In genomic region chr1:183344886-183345816, GRCm38 (mm10) we compare ENCODE assay signal across 8 mouse cellular contexts. TPM values are rescaled to one million over a fixed set of nuclear protein-coding genes. Genes with fewer than 3 reads are reported as not detected.
A peak's percentile ranks its signal among the peaks of the same experiment; 100 is the strongest.
DNase-seq lines count a peak whose midpoint lies in the region.

No protein-coding gene starts in this region.

- H3K4me1 ChIP-seq in megakaryocyte, embryonic 14.5 days, result peaks cover 49% of the 10 kb centered on the region

- peaks cover 52% of the 10 kb centered on the region for H3K36me3 ChIP-seq in megakaryocyte, embryonic 14.5 days (replicated peaks; ENCODE audit: low read length)

- peak overlapping the region; percentile 99 for H3K4me3 ChIP-seq in megakaryocyte, embryonic 14.5 days (replicated peaks)

- H3K9me3 ChIP-seq in megakaryocyte, embryonic 14.5 days, result no peaks in the 10 kb centered on the region

- DNase-seq in adrenal gland, adult (ENCODE audit: inconsistent age in 2 of 2, low spot score in 1 of 2), result peak; percentile 90 to 95
- DNase-seq in embryo, embryonic 10 days (ENCODE audit: low spot score), result peak; percentile 91
- DNase-seq in gastrocnemius, postnatal 10 days, result peak; percentile 85
- peak; percentile 97 for DNase-seq in induced T-regulatory cell, adult 2 months (ENCODE audit: low read depth)
- peak; percentile 19 to 81 for DNase-seq in left cerebral cortex, adult 9 months (ENCODE audit: low spot score in 2 of 2)
- DNase-seq in right cerebral cortex, adult 2 months (ENCODE audit: low spot score in 2 of 2), result peak; percentile 88 to 90
- peak; percentile 55 for DNase-seq in urinary bladder, postnatal 10 days (ENCODE audit: low spot score)

- H3K27me3 ChIP-seq in megakaryocyte, embryonic 14.5 days (replicated peaks), result no peaks in the 10 kb centered on the region

RNA-seq across cellular contexts. Expression of gene Mia3, which starts 24.2 kb away (rescaled TPM):
- 100 to 1,000 TPM; 105 to 133 TPM for total RNA-seq in gastrocnemius, postnatal 10 days (2021)
- polyA plus RNA-seq in megakaryocyte, embryonic 14.5 days (2012; ENCODE audit: insufficient read depth, low replicate concordance), result 26.0 and 26.1 TPM in 2 replicates

RNA-seq across cellular contexts. Expression of gene Taf1a, which starts 43.6 kb away (rescaled TPM):
- 1 to 10 TPM; 4.4 to 7.1 TPM for total RNA-seq in gastrocnemius, postnatal 10 days (2021)
- polyA plus RNA-seq in megakaryocyte, embryonic 14.5 days (2012; ENCODE audit: insufficient read depth, low replicate concordance), result 1.8 TPM in 1 of 2 replicates, not detected in the other

RNA-seq across cellular contexts. Expression of gene Brox, which starts 48.1 kb away (rescaled TPM):
- 10 to 100 TPM; 27.0 to 31.5 TPM for total RNA-seq in gastrocnemius, postnatal 10 days (2021)
- polyA plus RNA-seq in megakaryocyte, embryonic 14.5 days (2012; ENCODE audit: insufficient read depth, low replicate concordance), result 0.50 and 3.7 TPM in 2 replicates

RNA-seq across cellular contexts. Expression of gene Aida, which starts 48.8 kb away (rescaled TPM):
- total RNA-seq in gastrocnemius, postnatal 10 days (2021), result 10 to 100 TPM; 32.6 to 38.6 TPM
- polyA plus RNA-seq in megakaryocyte, embryonic 14.5 days (2012; ENCODE audit: insufficient read depth, low replicate concordance), result 1.9 and 13.2 TPM in 2 replicates

Comparison
In these comparisons a context has a peak if more than half of its experiments do, and no peak if none do; other contexts are left out.
1. Peak in every context shown above with its lines: DNase-seq and H3K4me3 ChIP-seq.